Mouse (Mus musculus): Measurements from ENCODE around the gene Timm17b. TPM values are rescaled to one million over a fixed set of nuclear protein-coding genes. Genes with fewer than 3 reads are reported as not detected.

Timm17b gene
- total and polyA plus RNA-seq, 3 experiments: 40.2 to 45.0 (median 43.4) TPM

DNA sequence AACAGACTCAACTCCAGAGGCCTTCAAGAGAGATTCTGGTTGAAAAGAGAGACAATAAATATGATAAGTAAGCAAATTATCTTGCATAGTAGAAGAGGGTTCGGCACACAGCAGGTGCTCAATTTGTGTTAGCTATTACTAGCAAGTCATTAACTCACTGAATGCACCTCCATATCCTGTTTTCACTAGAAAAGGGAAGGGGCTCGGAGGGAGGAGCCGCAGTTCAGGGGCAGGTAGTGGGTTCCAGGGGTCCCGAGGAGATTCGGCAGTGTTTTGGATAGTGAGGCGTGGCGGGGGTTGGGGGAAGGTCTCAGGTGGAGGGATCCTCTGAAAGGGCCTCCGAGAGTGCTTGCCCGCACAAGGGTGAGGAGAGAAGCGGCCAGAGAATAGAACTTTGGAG lies 28.0 kb downstream of the Timm17b start:
- Histone ChIP-seq H3K36me3 (ENCODE audit: control insufficient read depth, insufficient read depth, low read length) (no peaks in the 10 kb centered on the region), H3K27me3 (ENCODE audit: control insufficient read depth, insufficient read depth, low read length) (peaks cover 5% of the 10 kb centered on the region), H3K79me2 (replicated peaks; ENCODE audit: control insufficient read depth, insufficient read depth, low read length) (no peaks in the 10 kb centered on the region), H3K4me1 (ENCODE audit: control insufficient read depth, insufficient read depth, low read length) (no peaks in the 10 kb centered on the region), H3K4me3 (no peak overlapping the region), H3K9ac (ENCODE audit: low read depth, low read length) (no peak overlapping the region), H3K27ac (no peak overlapping the region)
- no peak for TF ChIP-seq POLR2A (IDR thresholded peaks at IDR 0.05; ENCODE audit: insufficient read depth, low read depth, low read length)
- TF ChIP-seq EP300 (IDR thresholded peaks at IDR 0.05; ENCODE audit: insufficient read depth, low read depth, low read length): no peak
- no peak for TF ChIP-seq CTCF (IDR thresholded peaks at IDR 0.05)
- DNase-seq: no peak
- WGBS: 32% methylated on average over 10 of the region's 10 CpGs
- intact Hi-C loops (cut with DNase I): no loop called here

DNA sequence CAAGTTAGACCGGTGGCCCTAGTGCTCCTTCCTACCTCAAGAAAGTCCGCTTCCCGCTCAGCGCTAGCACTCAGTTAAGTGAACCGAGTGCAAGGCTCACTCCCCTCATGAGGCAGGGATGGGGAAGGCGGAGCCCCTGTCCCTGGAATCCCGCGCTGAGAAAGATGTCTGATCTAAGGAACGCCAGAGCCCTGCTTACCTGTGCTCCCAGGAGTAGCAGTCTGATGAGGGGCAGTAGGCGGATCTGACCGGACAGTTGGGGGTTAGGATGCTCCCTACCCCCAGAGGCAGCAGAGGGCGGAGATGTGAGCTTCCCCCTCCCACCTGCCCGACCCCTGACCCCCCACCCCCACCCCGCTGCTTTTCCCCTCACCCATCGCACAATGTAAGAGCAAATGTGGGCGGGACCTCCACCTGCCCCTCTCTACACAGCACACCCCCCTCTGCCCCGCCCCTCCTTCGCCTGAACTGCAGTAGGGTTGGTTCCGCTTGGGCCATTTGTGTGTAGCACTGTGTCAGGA lies 29.2 kb downstream of the Timm17b start, which contains the start of gene Eras:
Eras (minus strand) TSS at position 338 of the 521 bp plus-strand sequence.
- intact Hi-C loops (cut with DNase I): no loop called here
- no peaks in the 10 kb centered on the region for H3K36me3 ChIP-seq (ENCODE audit: control insufficient read depth, insufficient read depth, low read length)
- no peaks in the 10 kb centered on the region for H3K4me1 ChIP-seq (ENCODE audit: control insufficient read depth, insufficient read depth, low read length)
- WGBS: 28% methylated on average over 19 of the region's 19 CpGs
- DNase-seq: no peak
- H3K4me3 ChIP-seq: no peak within 1 kb of the TSS
- H3K27ac ChIP-seq: no peak within 1 kb of the TSS
- H3K27me3 ChIP-seq (ENCODE audit: control insufficient read depth, insufficient read depth, low read length): no peaks in the 10 kb centered on the region; the same call in 1 of the 2 replicates
- no peak within 1 kb of the TSS for H3K9ac ChIP-seq (ENCODE audit: low read depth, low read length)
- no peaks in the 10 kb centered on the region for H3K79me2 ChIP-seq (replicated peaks; ENCODE audit: control insufficient read depth, insufficient read depth, low read length)
- TF ChIP-seq CTCF (IDR thresholded peaks at IDR 0.05) (no peak), POLR2A (IDR thresholded peaks at IDR 0.05; ENCODE audit: insufficient read depth, low read depth, low read length) (no peak), EP300 (IDR thresholded peaks at IDR 0.05; ENCODE audit: insufficient read depth, low read depth, low read length) (no peak)

DNA sequence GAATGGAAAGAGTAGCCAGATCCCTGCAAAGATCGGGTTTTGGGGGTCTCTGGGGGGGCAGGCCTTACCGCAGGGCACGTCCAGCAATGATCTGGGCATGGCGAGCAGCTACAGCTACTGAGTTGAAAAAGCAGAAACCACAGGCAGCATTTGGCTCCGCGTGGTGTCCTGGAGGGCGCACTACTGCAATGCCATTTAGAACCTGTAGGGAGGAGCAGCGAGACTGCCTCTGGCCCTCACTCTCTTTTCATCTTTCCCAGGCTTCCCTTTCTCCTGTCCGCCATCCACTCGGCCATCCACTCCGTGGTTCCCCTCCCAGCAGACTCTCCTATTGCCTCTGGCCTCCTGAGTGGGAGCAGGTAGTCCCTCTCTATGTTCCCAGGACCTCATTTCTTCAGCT lies 37.7 kb downstream of the Timm17b start:
- no peaks in the 10 kb centered on the region for H3K79me2 ChIP-seq (replicated peaks; ENCODE audit: control insufficient read depth, insufficient read depth, low read length)
- no peak overlapping the region for H3K9ac ChIP-seq (ENCODE audit: low read depth, low read length)
- no peaks in the 10 kb centered on the region for H3K27me3 ChIP-seq (ENCODE audit: control insufficient read depth, insufficient read depth, low read length)
- H3K4me3 ChIP-seq: no peak overlapping the region
- WGBS: 54% methylated on average over 11 of the region's 11 CpGs
- TF ChIP-seq CTCF (IDR thresholded peaks at IDR 0.05): no peak
- no peak for TF ChIP-seq POLR2A (IDR thresholded peaks at IDR 0.05; ENCODE audit: insufficient read depth, low read depth, low read length)
- no peak for TF ChIP-seq EP300 (IDR thresholded peaks at IDR 0.05; ENCODE audit: insufficient read depth, low read depth, low read length)
- H3K36me3 ChIP-seq (ENCODE audit: control insufficient read depth, insufficient read depth, low read length): no peaks in the 10 kb centered on the region
- H3K4me1 ChIP-seq (ENCODE audit: control insufficient read depth, insufficient read depth, low read length): no peaks in the 10 kb centered on the region
- no peak for DNase-seq
- intact Hi-C loops (cut with DNase I): no loop called here
- H3K27ac ChIP-seq: no peak overlapping the region

DNA sequence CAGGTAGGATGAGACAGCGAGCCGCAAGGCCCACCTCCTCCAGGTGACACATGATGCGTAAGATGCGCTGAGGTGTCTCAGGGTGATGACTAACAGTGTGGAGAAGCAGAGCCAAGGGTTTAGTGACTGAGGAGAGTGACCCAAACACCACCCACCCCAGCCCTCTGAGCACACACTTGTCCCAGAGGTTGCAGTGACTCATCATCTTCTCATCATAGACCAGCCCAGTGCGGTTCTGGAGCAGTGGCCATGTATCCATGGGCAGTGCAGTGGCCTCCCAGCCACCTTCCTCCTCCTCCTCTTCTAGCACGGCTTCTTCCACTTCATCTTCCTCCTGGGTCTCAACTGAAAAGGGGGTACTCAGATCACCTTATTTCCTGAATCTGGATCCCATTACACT lies 38.5 kb downstream of the Timm17b start:
- no peak overlapping the region for H3K9ac ChIP-seq (ENCODE audit: low read depth, low read length)
- WGBS: 93% methylated on average over 6 of the region's 6 CpGs
- H3K79me2 ChIP-seq (replicated peaks; ENCODE audit: control insufficient read depth, insufficient read depth, low read length): no peaks in the 10 kb centered on the region
- no peaks in the 10 kb centered on the region for H3K4me1 ChIP-seq (ENCODE audit: control insufficient read depth, insufficient read depth, low read length)
- no peaks in the 10 kb centered on the region for H3K27me3 ChIP-seq (ENCODE audit: control insufficient read depth, insufficient read depth, low read length)
- intact Hi-C loops (cut with DNase I): no loop called here
- DNase-seq: no peak
- no peaks in the 10 kb centered on the region for H3K36me3 ChIP-seq (ENCODE audit: control insufficient read depth, insufficient read depth, low read length)
- no peak for TF ChIP-seq CTCF (IDR thresholded peaks at IDR 0.05)
- no peak for TF ChIP-seq POLR2A (IDR thresholded peaks at IDR 0.05; ENCODE audit: insufficient read depth, low read depth, low read length)
- no peak for TF ChIP-seq EP300 (IDR thresholded peaks at IDR 0.05; ENCODE audit: insufficient read depth, low read depth, low read length)
- no peak overlapping the region for H3K27ac ChIP-seq
- no peak overlapping the region for H3K4me3 ChIP-seq

DNA sequence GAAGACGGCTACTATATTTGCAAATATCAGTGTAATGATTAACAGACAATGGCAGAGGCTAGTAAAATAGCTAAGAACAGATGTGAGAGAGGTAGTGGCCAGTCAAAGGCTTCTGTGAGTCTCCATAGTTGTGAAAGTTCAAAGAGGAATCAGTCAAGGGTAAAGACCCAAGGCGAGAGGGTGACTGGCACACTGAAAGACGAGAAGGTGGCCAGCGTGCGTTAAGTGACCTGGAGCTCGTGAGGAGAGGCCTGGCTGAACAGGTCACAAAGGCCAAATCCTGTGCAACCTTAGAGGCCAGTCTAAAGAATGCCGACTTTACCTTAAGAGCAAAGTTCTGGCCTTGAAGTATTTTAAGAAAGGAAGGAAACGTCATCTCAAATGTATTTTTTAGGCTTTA lies 46.5 kb downstream of the Timm17b start:
- Histone ChIP-seq H3K27me3 (ENCODE audit: control insufficient read depth, insufficient read depth, low read length) (no peaks in the 10 kb centered on the region), H3K4me1 (ENCODE audit: control insufficient read depth, insufficient read depth, low read length) (no peaks in the 10 kb centered on the region), H3K9ac (ENCODE audit: low read depth, low read length) (no peak overlapping the region), H3K79me2 (replicated peaks; ENCODE audit: control insufficient read depth, insufficient read depth, low read length) (no peaks in the 10 kb centered on the region), H3K27ac (no peak overlapping the region), H3K36me3 (ENCODE audit: control insufficient read depth, insufficient read depth, low read length) (no peaks in the 10 kb centered on the region), H3K4me3 (no peak overlapping the region)
- intact Hi-C loops (cut with DNase I): loop anchor here (5.0 kb wide), 1 partner anchor 93 kb away; no protein-coding TSS in a partner anchor
- WGBS: 85% methylated on average over 8 of the region's 8 CpGs
- no peak for DNase-seq
- TF ChIP-seq EP300 (IDR thresholded peaks at IDR 0.05; ENCODE audit: insufficient read depth, low read depth, low read length) (no peak), CTCF (IDR thresholded peaks at IDR 0.05) (no peak), POLR2A (IDR thresholded peaks at IDR 0.05; ENCODE audit: insufficient read depth, low read depth, low read length) (no peak)

DNA sequence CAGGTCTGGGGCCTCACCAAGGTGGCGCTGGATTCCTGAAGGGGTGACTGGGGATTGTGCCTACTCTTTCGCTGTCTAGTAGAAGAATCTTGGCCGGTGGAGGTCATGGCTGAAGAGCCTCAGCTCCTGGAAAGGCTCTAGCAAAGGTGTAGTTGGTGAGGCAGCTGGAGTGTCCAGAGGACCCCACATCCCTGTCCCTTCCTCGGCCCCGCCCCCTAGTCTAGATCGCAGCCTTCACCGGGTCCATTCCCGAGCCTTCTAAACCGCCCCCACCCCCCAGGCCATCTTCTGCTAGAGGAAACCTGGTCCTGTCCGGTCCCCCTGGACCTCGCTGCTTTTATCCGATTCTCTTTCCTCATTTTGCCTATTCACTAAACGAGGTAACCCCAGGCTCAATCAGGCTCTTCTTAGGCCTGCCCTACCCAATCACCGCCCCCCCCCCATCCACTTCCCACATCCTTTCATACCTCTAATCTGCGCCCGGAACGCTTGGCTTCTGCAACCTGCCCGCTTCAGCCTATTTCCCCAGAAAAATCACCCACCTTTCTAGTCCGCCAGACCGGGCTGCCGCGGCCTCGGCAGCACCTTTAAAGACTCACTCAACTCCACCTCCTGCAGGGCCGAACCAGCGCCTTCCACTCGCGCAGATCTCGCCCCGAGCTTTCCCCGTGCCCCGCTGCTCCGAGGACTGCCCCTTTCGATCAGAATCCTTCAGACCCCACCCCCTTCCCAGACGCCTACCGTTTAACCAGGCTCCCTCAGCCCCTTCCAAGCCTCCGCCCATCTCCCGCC lies 48.1 kb downstream of the Timm17b start, which contains the start of gene Hdac6:
Hdac6 (minus strand) TSS at position 782 of the 792 bp plus-strand sequence.
- intact Hi-C loops (cut with DNase I): loop anchor here (5.0 kb wide), 1 partner anchor 95 kb away; no protein-coding TSS in a partner anchor
- 23% methylated on average over 36 of the region's 37 CpGs for whole genome bisulfite sequencing
- H3K79me2 ChIP-seq (replicated peaks; ENCODE audit: control insufficient read depth, insufficient read depth, low read length): no peaks in the 10 kb centered on the region
- DNase-seq: peak in 1 of 2 experiments; percentile 2
- peak within 1 kb of the TSS; percentile 55 for H3K27ac ChIP-seq
- peak within 1 kb of the TSS; percentile 58 for H3K4me3 ChIP-seq
- peak within 1 kb of the TSS; percentile 59 for H3K9ac ChIP-seq (ENCODE audit: low read depth, low read length)
- H3K27me3 ChIP-seq (ENCODE audit: control insufficient read depth, insufficient read depth, low read length): no peaks in the 10 kb centered on the region
- no peaks in the 10 kb centered on the region for H3K4me1 ChIP-seq (ENCODE audit: control insufficient read depth, insufficient read depth, low read length)
- H3K36me3 ChIP-seq (ENCODE audit: control insufficient read depth, insufficient read depth, low read length): no peaks in the 10 kb centered on the region
- TF ChIP-seq POLR2A (IDR thresholded peaks at IDR 0.05; ENCODE audit: insufficient read depth, low read depth, low read length): peak; percentile 46; the same call in 1 of the 2 replicates
- no peak for TF ChIP-seq EP300 (IDR thresholded peaks at IDR 0.05; ENCODE audit: insufficient read depth, low read depth, low read length)
